Mouse (Mus musculus): ENCODE measurements at regions not wholly inside any gene's neighbourhood (a gene's known extent, or its start where the extent isn't known, plus 50 kb on each side); places are given as distances from the start of the nearest gene placed in this dataset.

DNA sequence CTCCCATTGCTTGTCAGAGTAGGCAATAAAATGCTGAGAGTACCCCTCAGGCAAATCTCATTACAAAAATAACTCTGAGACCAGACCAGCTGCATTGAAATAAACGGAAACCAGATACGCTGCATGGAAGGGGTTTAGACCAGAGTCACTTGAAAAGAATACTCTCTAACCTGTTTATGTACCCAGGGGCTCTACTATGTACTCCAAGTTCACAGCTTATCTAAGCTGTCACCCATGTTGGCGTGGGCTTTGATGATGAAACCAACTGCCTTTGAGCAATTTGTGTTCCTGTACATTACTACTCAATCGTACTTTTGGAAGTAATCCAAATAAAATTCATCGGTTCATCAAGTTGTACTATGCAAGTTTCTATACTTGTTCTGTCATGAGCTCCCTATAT, 692.3 kb downstream of the Serpinb8 start:
- Histone ChIP-seq H3K9me3 (ENCODE audit: control insufficient read depth, low read length) (no peaks in the 10 kb centered on the region), H3K9ac (ENCODE audit: low read depth, low read length) (no peak overlapping the region), H3K36me3 (ENCODE audit: control insufficient read depth, insufficient read depth, low read length) (no peaks in the 10 kb centered on the region), H3K27me3 (ENCODE audit: control insufficient read depth, insufficient read depth, low read length) (no peaks in the 10 kb centered on the region), H3K27ac (ENCODE audit: low read depth, low read length) (no peak overlapping the region), H3K4me1 (ENCODE audit: control insufficient read depth, insufficient read depth, low read length) (no peaks in the 10 kb centered on the region), H3K4me2 (replicated peaks; ENCODE audit: low read depth, low read length) (no peak overlapping the region), H3K4me3 (ENCODE audit: low read length) (no peak overlapping the region)
- no peak for ATAC-seq (ENCODE audit: low FRiP score, low TSS enrichment)
- 59% methylated on average over 5 of the region's 5 CpGs for whole genome bisulfite sequencing

DNA sequence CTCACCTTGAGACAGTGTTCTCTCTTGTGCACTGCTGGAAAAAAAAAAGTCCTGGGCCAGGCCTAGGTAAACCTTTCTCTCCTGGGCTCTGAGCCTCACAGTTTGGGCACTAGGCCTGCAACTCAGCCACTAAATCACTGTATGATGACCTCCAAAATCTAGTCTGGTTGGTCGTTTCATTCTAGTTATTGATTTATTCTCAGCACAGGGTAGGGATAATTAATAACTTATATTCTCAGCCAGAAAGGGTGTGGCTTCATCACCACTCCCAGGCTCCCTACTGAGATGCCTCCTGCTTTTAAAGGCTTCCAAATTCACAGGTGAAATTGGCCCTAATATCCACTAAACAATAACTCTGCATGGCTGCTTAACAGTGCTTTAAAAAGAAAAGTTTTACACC, 696.8 kb downstream of the Serpinb8 start:
- 58% methylated on average over 1 of the region's 1 CpGs for WGBS
- no peak for ATAC-seq (ENCODE audit: low FRiP score, low TSS enrichment)

More for the DNA sequence above, 696.8 kb downstream of the Serpinb8 start:
- Histone ChIP-seq H3K9ac (ENCODE audit: low read depth, low read length) (no peak overlapping the region), H3K4me3 (ENCODE audit: low read length) (no peak overlapping the region), H3K9me3 (ENCODE audit: control insufficient read depth, low read length) (no peaks in the 10 kb centered on the region), H3K27me3 (ENCODE audit: control insufficient read depth, insufficient read depth, low read length) (no peaks in the 10 kb centered on the region), H3K36me3 (ENCODE audit: control insufficient read depth, insufficient read depth, low read length) (no peaks in the 10 kb centered on the region), H3K27ac (ENCODE audit: low read depth, low read length) (no peak overlapping the region), H3K4me2 (replicated peaks; ENCODE audit: low read depth, low read length) (no peak overlapping the region), H3K4me1 (ENCODE audit: control insufficient read depth, insufficient read depth, low read length) (no peaks in the 10 kb centered on the region)

Measured in kidney, embryonic 14.5 days (tissue).